Mouse (Mus musculus): ENCODE measurements around the gene Fam222a.

GRCm38 (mm10) chr5:114548976-114549375 lies 18.8 kb upstream of the Fam222a start:
- TF ChIP-seq POLR2A (IDR thresholded peaks at IDR 0.05; ENCODE audit: low read depth, low read length), result no peak
- no peak for TF ChIP-seq CTCF (IDR thresholded peaks at IDR 0.05; ENCODE audit: extremely low read depth, insufficient read length, insufficient replicate concordance, low read depth, low read length)

Data from small intestine, adult 2 months (tissue).